Mouse (Mus musculus) neural tube, embryonic 12.5 days (tissue): ENCODE data around the gene Snd1. TPM values are rescaled to one million over a fixed set of nuclear protein-coding genes. Genes with fewer than 3 reads are reported as not detected.

Experiments
- ATAC-seq: fragments of 200-750 bp; cut with Nextera tagmentation; 2 replicates; pipeline ENCODE4 v1.8.0; 2017; ENCODE audit warnings: low read depth, mild to moderate bottlenecking, moderate TSS enrichment, moderate library complexity; ENCODE audit not compliant: low FRiP score
- H3K27ac ChIP-seq: fragments of 300-500 bp; sonication (generic); 2 replicates; pipeline ENCODE4 v1.5.1; 2016
- H3K27me3 ChIP-seq: fragments of 300-500 bp; sonication (generic); replicated peaks from 2 replicates; pipeline ENCODE4 v1.6.1; 2016; ENCODE audit warnings: mild to moderate bottlenecking
- H3K36me3 ChIP-seq: fragments of 300-500 bp; sonication (generic); 2 replicates; pipeline ENCODE4 v1.6.1; 2016; ENCODE audit warnings: mild to moderate bottlenecking
- H3K4me1 ChIP-seq: fragments of 300-500 bp; sonication (generic); 2 replicates; pipeline ENCODE4 v1.6.1; 2016
- H3K4me2 ChIP-seq: fragments of 300-500 bp; sonication (generic); replicated peaks from 2 replicates; pipeline ENCODE4 v1.6.1; 2016; ENCODE audit warnings: mild to moderate bottlenecking
- H3K4me3 ChIP-seq: fragments of 300-500 bp; sonication (generic); 2 replicates; pipeline ENCODE4 v1.5.1; 2016
- H3K9ac ChIP-seq: fragments of 300-500 bp; sonication (generic); 2 replicates; pipeline ENCODE4 v1.6.1; 2016; ENCODE audit warnings: mild to moderate bottlenecking
- H3K9me3 ChIP-seq: fragments of 300-500 bp; sonication (generic); 2 replicates; pipeline ENCODE4 v1.6.1; 2016; ENCODE audit warnings: mild to moderate bottlenecking
- WGBS: fragments of 180-500 bp; shearing (Covaris S2); methylation state at CpG from one replicate; pipeline ENCODE4 v1.1.7; 2016; 5-methylcytosine and 5-hydroxymethylcytosine counted together
- polyA plus RNA-seq: library from polyadenylated mRNA; unstranded; fragments of >200 nt; fragmentation: Nextera tagmentation; extraction: Ambion mirVana; gene quantifications from 2 replicates; pipeline ENCODE4 v1.2.1, GENCODE M21; 2016

Gene Snd1
- polyA plus RNA-seq, 1 experiment from 2014 or later, result 101 TPM

DNA sequence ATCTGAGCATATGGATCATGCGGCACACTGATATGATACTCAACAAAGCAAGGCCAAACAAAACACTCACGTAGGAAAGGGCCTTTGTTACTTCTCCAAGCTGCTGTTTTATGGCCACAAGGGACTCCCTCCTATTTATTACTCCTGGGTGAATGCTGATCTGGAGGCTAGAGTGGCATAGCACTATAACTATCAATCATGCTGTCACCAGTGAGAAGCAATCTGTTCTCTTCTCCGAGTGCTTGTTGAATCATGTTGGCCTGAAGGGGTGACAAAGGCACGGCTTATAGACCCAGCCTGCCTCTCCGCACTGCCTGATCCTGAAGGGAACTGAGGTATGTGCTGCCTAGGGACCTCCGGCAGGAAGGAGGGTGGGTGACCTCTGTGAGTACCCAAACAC lies 10.3 kb upstream of the Snd1 start:
- Histone ChIP-seq H3K4me1 (peaks cover 7% of the 10 kb centered on the region; the same call in 1 of the 2 replicates), H3K27me3 (no peaks in the 10 kb centered on the region), H3K9ac (no peak overlapping the region), H3K9me3 (no peaks in the 10 kb centered on the region), H3K36me3 (no peaks in the 10 kb centered on the region), H3K4me2 (no peak overlapping the region), H3K27ac (no peak overlapping the region), H3K4me3 (no peak overlapping the region)
- peak; percentile 86 for ATAC-seq
- 5% methylated on average over 6 of the region's 6 CpGs for WGBS

DNA sequence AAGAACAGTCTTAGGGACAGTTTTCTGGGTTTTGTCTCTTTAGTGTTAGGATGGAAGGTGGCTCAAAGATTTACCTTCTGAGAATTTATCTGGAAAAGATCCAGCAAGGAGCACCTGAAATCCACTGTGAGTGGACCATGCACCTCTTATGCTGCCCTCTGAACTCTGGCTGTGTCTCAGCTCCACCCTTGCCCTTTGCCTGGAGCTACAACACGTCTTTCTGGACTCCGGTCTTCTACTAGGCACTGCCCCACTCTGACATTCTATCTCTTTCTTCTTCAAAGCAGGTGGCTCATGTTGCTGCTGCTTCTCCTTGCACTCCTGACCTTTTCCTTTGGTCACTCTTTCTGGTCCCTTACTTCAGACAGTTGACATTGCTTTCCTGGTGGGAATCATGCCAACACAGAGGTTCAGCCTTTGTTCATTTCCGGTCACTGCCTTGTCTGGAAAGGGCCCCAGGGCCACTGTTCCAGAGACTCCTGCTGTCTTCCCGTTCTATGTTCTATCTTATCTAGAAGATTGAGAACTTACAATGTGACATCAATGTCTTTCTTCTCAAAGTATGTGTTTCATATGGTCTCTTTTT lies 4.8 kb upstream of the Snd1 start:
- Histone ChIP-seq H3K4me2 (no peak overlapping the region), H3K27me3 (no peaks in the 10 kb centered on the region), H3K9me3 (no peaks in the 10 kb centered on the region), H3K27ac (no peak overlapping the region), H3K36me3 (no peaks in the 10 kb centered on the region), H3K9ac (no peak overlapping the region), H3K4me3 (no peak overlapping the region), H3K4me1 (no peaks in the 10 kb centered on the region)
- WGBS, result 75% methylated on average over 4 of the region's 4 CpGs
- ATAC-seq, result no peak

- H3K9ac ChIP-seq, result no peak overlapping the region
- H3K4me2 ChIP-seq, result no peak overlapping the region
- H3K4me1 ChIP-seq, result no peaks in the 10 kb centered on the region
- H3K27ac ChIP-seq, result no peak overlapping the region
- H3K9me3 ChIP-seq, result no peaks in the 10 kb centered on the region
- H3K36me3 ChIP-seq, result no peaks in the 10 kb centered on the region
- H3K27me3 ChIP-seq, result no peaks in the 10 kb centered on the region
- H3K4me3 ChIP-seq, result no peak overlapping the region
- ATAC-seq, result no peak
- WGBS, result 86% methylated on average over 5 of the region's 5 CpGs
Observed at GRCm38 (mm10) chr6:28470621-28471020, 4.3 kb upstream of the Snd1 start.

- no peak overlapping the region for H3K27ac ChIP-seq
- ATAC-seq, result no peak
- no peak overlapping the region for H3K4me3 ChIP-seq
- no peaks in the 10 kb centered on the region for H3K9me3 ChIP-seq
- H3K4me1 ChIP-seq, result no peaks in the 10 kb centered on the region
- no peaks in the 10 kb centered on the region for H3K27me3 ChIP-seq
- 87% methylated on average over 9 of the region's 9 CpGs for WGBS
- no peak overlapping the region for H3K9ac ChIP-seq
- H3K4me2 ChIP-seq, result no peak overlapping the region
- H3K36me3 ChIP-seq, result no peaks in the 10 kb centered on the region
Observed at GRCm38 (mm10) chr6:28471284-28472035, 3.5 kb upstream of the Snd1 start.

- H3K27ac ChIP-seq, result no peak overlapping the region
- WGBS, result 89% methylated on average over 4 of the region's 4 CpGs
- H3K36me3 ChIP-seq, result no peaks in the 10 kb centered on the region
- H3K4me1 ChIP-seq, result no peaks in the 10 kb centered on the region
- no peaks in the 10 kb centered on the region for H3K27me3 ChIP-seq
- no peak overlapping the region for H3K4me2 ChIP-seq
- no peak overlapping the region for H3K9ac ChIP-seq
- H3K9me3 ChIP-seq, result no peaks in the 10 kb centered on the region
- no peak overlapping the region for H3K4me3 ChIP-seq
- ATAC-seq, result no peak
Observed at GRCm38 (mm10) chr6:28474211-28474610, 728 bp upstream of the Snd1 start.

DNA sequence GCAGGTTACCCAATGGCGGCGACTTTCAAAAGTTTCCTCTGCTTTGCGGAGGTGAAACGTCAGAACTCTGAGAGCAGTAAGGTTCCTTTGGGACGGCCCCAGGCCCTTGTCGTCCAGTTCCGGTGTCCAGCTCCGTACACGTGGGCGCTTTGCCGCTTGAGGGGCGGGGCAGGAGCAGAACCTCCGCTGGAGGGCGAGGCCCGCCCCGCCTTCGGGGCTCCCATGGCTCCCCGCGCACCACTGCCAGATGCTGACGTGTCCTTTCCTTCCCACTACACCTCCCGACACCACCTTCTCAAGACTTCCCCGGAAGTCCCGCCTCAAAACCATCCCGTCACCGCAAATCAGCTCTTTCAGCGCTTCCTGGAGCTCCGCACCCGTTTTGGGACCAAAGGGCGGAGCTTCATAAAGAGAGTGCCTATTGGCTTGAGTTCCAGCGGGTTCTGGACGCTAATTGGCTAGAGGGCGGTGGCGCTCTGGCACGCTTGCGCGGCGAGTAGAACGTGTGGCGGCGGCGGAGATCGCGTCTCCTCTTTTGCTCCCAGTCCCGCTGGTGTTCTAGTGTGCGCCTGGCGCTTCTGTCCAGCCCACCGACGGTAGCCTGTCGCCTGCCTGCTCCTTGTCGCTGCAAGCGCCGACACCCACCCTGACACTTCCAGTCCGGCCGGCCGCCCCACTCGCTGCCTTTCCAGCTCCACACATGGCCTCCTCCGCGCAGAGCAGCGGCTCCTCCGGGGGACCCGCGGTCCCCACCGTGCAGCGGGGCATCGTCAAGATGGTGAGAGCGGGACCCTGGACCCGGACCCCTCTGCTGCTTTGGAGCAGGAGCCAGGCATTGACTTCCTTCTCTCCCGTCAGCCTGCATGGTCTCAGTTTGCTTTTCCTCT lies 5.2 kb downstream of the Snd1 start:
- H3K27me3 ChIP-seq, result no peaks in the 10 kb centered on the region
- H3K27ac ChIP-seq, result peak overlapping the region; percentile 55; the same call in 1 of the 2 replicates
- ATAC-seq, result peak; percentile 98
- H3K4me3 ChIP-seq, result peak overlapping the region; percentile 83
- 0 out of 2 replicates have a peak, but pooled peaks cover 3% of the 10 kb centered on the region for H3K36me3 ChIP-seq
- peaks cover 25% of the 10 kb centered on the region for H3K4me1 ChIP-seq
- under 1% methylated on average over 68 of the region's 68 CpGs for WGBS
- no peaks in the 10 kb centered on the region for H3K9me3 ChIP-seq
- H3K9ac ChIP-seq, result peak overlapping the region; percentile 79
- H3K4me2 ChIP-seq, result peak overlapping the region; percentile 72

- Histone ChIP-seq H3K36me3 (0 out of 2 replicates have a peak, but pooled peaks cover 3% of the 10 kb centered on the region), H3K4me3 (peak overlapping the region; percentile 83), H3K9me3 (no peaks in the 10 kb centered on the region), H3K27me3 (no peaks in the 10 kb centered on the region), H3K4me2 (peak overlapping the region; percentile 72), H3K4me1 (peaks cover 25% of the 10 kb centered on the region), H3K27ac (peak overlapping the region; percentile 55; the same call in 1 of the 2 replicates), H3K9ac (peak overlapping the region; percentile 79)
- ATAC-seq, result no peak
- 7% methylated on average over 21 of the region's 21 CpGs for WGBS
Observed at GRCm38 (mm10) chr6:28480752-28481492, 6.0 kb downstream of the Snd1 start.

- H3K9ac ChIP-seq, result no peak overlapping the region
Observed at GRCm38 (mm10) chr6:28482711-28483315, 7.9 kb downstream of the Snd1 start.

DNA sequence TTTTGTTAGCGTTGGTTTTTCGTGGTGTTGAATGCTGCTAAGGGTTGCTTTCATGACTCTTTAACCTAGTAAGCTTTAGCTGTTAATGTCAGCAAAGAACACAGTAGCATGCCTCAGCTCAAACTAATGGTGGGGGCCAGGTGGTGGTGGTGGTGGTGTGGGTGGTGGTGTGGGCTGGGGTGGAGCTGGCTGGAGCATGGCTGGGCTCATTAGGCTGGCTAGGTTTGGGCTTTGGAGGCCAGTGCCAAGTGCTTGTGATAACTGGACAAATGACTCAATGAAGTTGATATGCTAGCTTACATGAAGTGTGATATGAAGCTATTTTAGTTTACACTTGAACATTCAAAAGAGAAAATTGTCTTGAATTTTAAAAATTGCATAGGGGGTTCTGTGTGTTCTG lies 11.1 kb downstream of the Snd1 start:
- no peaks in the 10 kb centered on the region for H3K27me3 ChIP-seq
- WGBS, result 96% methylated on average over 2 of the region's 2 CpGs
- no peak overlapping the region for H3K4me3 ChIP-seq
- no peaks in the 10 kb centered on the region for H3K9me3 ChIP-seq
- peaks cover 22% of the 10 kb centered on the region for H3K4me1 ChIP-seq
- H3K27ac ChIP-seq, result no peak overlapping the region
- peaks cover 6% of the 10 kb centered on the region; the same call in 1 of the 2 replicates for H3K36me3 ChIP-seq
- ATAC-seq, result no peak
- no peak overlapping the region for H3K9ac ChIP-seq
- H3K4me2 ChIP-seq, result no peak overlapping the region

More at GRCm38 (mm10) chr6:28482711-28483315, 7.9 kb downstream of the Snd1 start:
- WGBS, result 90% methylated on average over 4 of the region's 4 CpGs
- peaks cover 25% of the 10 kb centered on the region for H3K4me1 ChIP-seq
- no peaks in the 10 kb centered on the region for H3K9me3 ChIP-seq
- H3K4me2 ChIP-seq, result no peak overlapping the region
- ATAC-seq, result no peak
- H3K27ac ChIP-seq, result no peak overlapping the region
- 0 out of 2 replicates have a peak, but pooled peaks cover 3% of the 10 kb centered on the region for H3K36me3 ChIP-seq
- H3K27me3 ChIP-seq, result no peaks in the 10 kb centered on the region
- no peak overlapping the region for H3K4me3 ChIP-seq

- WGBS, result 81% methylated on average over 2 of the region's 2 CpGs
- no peak for ATAC-seq
- H3K27me3 ChIP-seq, result no peaks in the 10 kb centered on the region
Observed at GRCm38 (mm10) chr6:28486471-28486870, 11.5 kb downstream of the Snd1 start.

DNA sequence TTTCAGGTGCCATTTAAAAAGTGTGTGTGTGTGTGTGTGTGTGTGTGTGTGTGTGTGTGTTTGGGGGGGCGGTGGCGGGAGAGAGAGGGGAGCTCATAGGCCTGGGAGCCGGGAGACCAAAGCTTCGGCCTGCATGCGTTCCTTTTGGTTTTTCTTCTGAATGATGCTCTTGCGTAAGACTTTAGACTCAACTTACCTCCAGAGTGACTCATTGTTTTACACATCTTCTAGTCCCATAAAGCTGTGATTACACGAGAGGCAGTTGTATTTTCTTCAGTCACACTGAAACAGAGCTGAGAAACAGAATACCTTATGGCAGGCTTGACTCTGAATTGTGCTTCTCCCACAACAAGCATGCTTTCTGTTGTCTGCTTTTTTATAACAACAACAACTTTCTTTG lies 12.0 kb downstream of the Snd1 start:
- Histone ChIP-seq H3K9ac (no peak overlapping the region), H3K4me3 (no peak overlapping the region), H3K4me2 (no peak overlapping the region), H3K27ac (no peak overlapping the region), H3K27me3 (no peaks in the 10 kb centered on the region), H3K9me3 (no peaks in the 10 kb centered on the region), H3K4me1 (peaks cover 13% of the 10 kb centered on the region; the same call in 1 of the 2 replicates), H3K36me3 (peaks cover 3% of the 10 kb centered on the region; the same call in 1 of the 2 replicates)
- WGBS, result 89% methylated on average over 7 of the region's 7 CpGs
- no peak for ATAC-seq

More at GRCm38 (mm10) chr6:28486471-28486870, 11.5 kb downstream of the Snd1 start:
- Histone ChIP-seq H3K27ac (no peak overlapping the region), H3K9ac (no peak overlapping the region), H3K36me3 (peaks cover 6% of the 10 kb centered on the region; the same call in 1 of the 2 replicates), H3K9me3 (no peaks in the 10 kb centered on the region), H3K4me1 (peaks cover 17% of the 10 kb centered on the region), H3K4me2 (no peak overlapping the region), H3K4me3 (no peak overlapping the region)
